Mouse (Mus musculus) intestine, embryonic 16.5 days (tissue): ENCODE results near the gene Neurod2. TPM values are rescaled to one million over a fixed set of nuclear protein-coding genes. Genes with fewer than 3 reads are reported as not detected.

Source experiments
- ATAC-seq: fragments of 200-750 bp; cut with Nextera tagmentation; 2 replicates; pipeline ENCODE4 v1.8.0; 2017; ENCODE audit warnings: moderate TSS enrichment, moderate library complexity
- H3K27ac ChIP-seq: fragments of 300-500 bp; sonication (generic); 2 replicates; pipeline ENCODE4 v1.5.1; 2014; ENCODE audit warnings: mild to moderate bottlenecking, low read length
- H3K27me3 ChIP-seq: fragments of 300-500 bp; sonication (generic); replicated peaks from 2 replicates; pipeline ENCODE4 v1.6.1; 2014; ENCODE audit warnings: low read length, control low read depth, mixed read lengths; ENCODE audit not compliant: control insufficient read depth, insufficient read depth
- H3K36me3 ChIP-seq: fragments of 300-500 bp; sonication (generic); 2 replicates; pipeline ENCODE4 v1.6.1; 2014; ENCODE audit warnings: low read length, control low read depth; ENCODE audit not compliant: control insufficient read depth, insufficient read depth
- H3K4me1 ChIP-seq: fragments of 300-500 bp; sonication (generic); 2 replicates; pipeline ENCODE4 v1.6.1; 2014; ENCODE audit warnings: low read length, control low read depth, mixed read lengths; ENCODE audit not compliant: control insufficient read depth, insufficient read depth
- H3K4me2 ChIP-seq: fragments of 300-500 bp; sonication (generic); 2 replicates; pipeline ENCODE4 v1.6.1; 2014; ENCODE audit warnings: low read depth, low read length, control low read depth
- H3K4me3 ChIP-seq: fragments of 300-500 bp; sonication (generic); 2 replicates; pipeline ENCODE4 v1.5.1; 2014; ENCODE audit warnings: mild to moderate bottlenecking, low read length
- H3K9ac ChIP-seq: fragments of 300-500 bp; sonication (generic); 2 replicates; pipeline ENCODE4 v1.6.1; 2014; ENCODE audit warnings: low read depth, low read length
- H3K9me3 ChIP-seq: fragments of 300-500 bp; sonication (generic); 2 replicates; pipeline ENCODE4 v1.6.1; 2016; ENCODE audit warnings: low read length, control low read depth; ENCODE audit not compliant: control insufficient read depth
- WGBS: fragments of 180-500 bp; shearing (Covaris S2); extraction: QIAGEN DNeasy Blood & Tissue Kit; methylation state at CpG from one replicate; pipeline ENCODE4 v1.1.7; 2014; 5-methylcytosine and 5-hydroxymethylcytosine counted together
- polyA plus RNA-seq: library from polyadenylated mRNA; unstranded; fragments of >200 nt; fragmentation: Nextera tagmentation; extraction: Ambion mirVana; gene quantifications from 2 replicates; pipeline ENCODE4 v1.2.1, GENCODE M21; 2015

The Neurod2 gene
- polyA plus RNA-seq, 1 experiment from 2014 or later, result 0.05 TPM

- no peak overlapping the region for H3K9ac ChIP-seq
- no peaks in the 10 kb centered on the region for H3K27me3 ChIP-seq
- peaks cover 4% of the 10 kb centered on the region for H3K4me1 ChIP-seq
- no peak overlapping the region for H3K4me3 ChIP-seq
- no peaks in the 10 kb centered on the region for H3K36me3 ChIP-seq
- H3K4me2 ChIP-seq, result no peak overlapping the region
- ATAC-seq, result no peak
- H3K27ac ChIP-seq, result no peak overlapping the region
- no peaks in the 10 kb centered on the region for H3K9me3 ChIP-seq
- 79% methylated on average over 7 of the region's 7 CpGs for WGBS
These were observed 38.4 kb upstream of the Neurod2 start for GRCm38 (mm10) chr11:98367863-98368186.

GRCm38 (mm10) chr11:98367171-98367862 lies 37.9 kb upstream of the Neurod2 start:
- ATAC-seq, result no peak
- Histone ChIP-seq H3K9me3 (no peaks in the 10 kb centered on the region), H3K4me1 (peaks cover 4% of the 10 kb centered on the region), H3K27ac (no peak overlapping the region), H3K4me3 (no peak overlapping the region), H3K4me2 (no peak overlapping the region), H3K36me3 (no peaks in the 10 kb centered on the region), H3K9ac (no peak overlapping the region), H3K27me3 (no peaks in the 10 kb centered on the region)
- WGBS, result 80% methylated on average over 10 of the region's 10 CpGs

GRCm38 (mm10) chr11:98366290-98366689 lies 36.8 kb upstream of the Neurod2 start:
- Histone ChIP-seq H3K9me3 (no peaks in the 10 kb centered on the region), H3K4me1 (peaks cover 12% of the 10 kb centered on the region), H3K27ac (no peak overlapping the region), H3K4me3 (no peak overlapping the region), H3K9ac (no peak overlapping the region), H3K4me2 (no peak overlapping the region), H3K27me3 (no peaks in the 10 kb centered on the region), H3K36me3 (no peaks in the 10 kb centered on the region)
- no peak for ATAC-seq
- WGBS, result 73% methylated on average over 10 of the region's 10 CpGs

GRCm38 (mm10) chr11:98364410-98364809 lies 35.0 kb upstream of the Neurod2 start:
- 73% methylated on average over 5 of the region's 5 CpGs for WGBS
- Histone ChIP-seq H3K4me1 (peaks cover 25% of the 10 kb centered on the region), H3K27me3 (no peaks in the 10 kb centered on the region), H3K36me3 (no peaks in the 10 kb centered on the region), H3K27ac (0 out of 2 replicates have a peak overlapping the region, but pooled peaks have one; percentile 15), H3K9ac (no peak overlapping the region), H3K9me3 (no peaks in the 10 kb centered on the region), H3K4me2 (no peak overlapping the region), H3K4me3 (no peak overlapping the region)
- ATAC-seq, result peak; percentile 38; the same call in 1 of the 2 replicates

GRCm38 (mm10) chr11:98363817-98364216 lies 34.4 kb upstream of the Neurod2 start:
- 59% methylated on average over 5 of the region's 5 CpGs for WGBS
- Histone ChIP-seq H3K36me3 (no peaks in the 10 kb centered on the region), H3K27ac (0 out of 2 replicates have a peak overlapping the region, but pooled peaks have one; percentile 15), H3K9me3 (no peaks in the 10 kb centered on the region), H3K4me3 (no peak overlapping the region), H3K4me2 (no peak overlapping the region), H3K27me3 (no peaks in the 10 kb centered on the region), H3K4me1 (peaks cover 31% of the 10 kb centered on the region), H3K9ac (no peak overlapping the region)
- no peak for ATAC-seq

- 0 out of 2 replicates have a peak overlapping the region, but pooled peaks have one; percentile 31 for H3K27ac ChIP-seq
- no peak for ATAC-seq
- H3K4me2 ChIP-seq, result no peak overlapping the region
- no peaks in the 10 kb centered on the region for H3K9me3 ChIP-seq
- H3K9ac ChIP-seq, result peak overlapping the region; percentile 15; the same call in 1 of the 2 replicates
- H3K4me1 ChIP-seq, result peaks cover 48% of the 10 kb centered on the region
- WGBS, result 58% methylated on average over 9 of the region's 9 CpGs
- H3K4me3 ChIP-seq, result no peak overlapping the region
- no peaks in the 10 kb centered on the region for H3K36me3 ChIP-seq
- no peaks in the 10 kb centered on the region for H3K27me3 ChIP-seq
These were observed 31.5 kb upstream of the Neurod2 start for GRCm38 (mm10) chr11:98360866-98361521.

- Histone ChIP-seq H3K4me3 (peak within 1 kb of the TSS; percentile 75), H3K4me1 (peaks cover 57% of the 10 kb centered on the region), H3K9me3 (no peaks in the 10 kb centered on the region), H3K27ac (peak within 1 kb of the TSS; percentile 88), H3K36me3 (no peaks in the 10 kb centered on the region), H3K4me2 (peak within 1 kb of the TSS; percentile 87), H3K9ac (peak within 1 kb of the TSS; percentile 88), H3K27me3 (no peaks in the 10 kb centered on the region; the same call in 1 of the 2 replicates)
- under 1% methylated on average over 60 of the region's 60 CpGs for WGBS
- ATAC-seq, result peak; percentile 85
These were observed 29.0 kb upstream of the Neurod2 start, which contains the start of gene Stard3 for GRCm38 (mm10) chr11:98358161-98359083. Gene Stard3, plus strand, starts transcription at chr11:98358368.

GRCm38 (mm10) chr11:98357396-98358160 lies 28.1 kb upstream of the Neurod2 start:
- peaks cover 57% of the 10 kb centered on the region for H3K4me1 ChIP-seq
- no peaks in the 10 kb centered on the region; the same call in 1 of the 2 replicates for H3K27me3 ChIP-seq
- peak; percentile 29 for ATAC-seq
- H3K36me3 ChIP-seq, result no peaks in the 10 kb centered on the region
- peak overlapping the region; percentile 88 for H3K27ac ChIP-seq
- peak overlapping the region; percentile 87 for H3K4me2 ChIP-seq
- no peaks in the 10 kb centered on the region for H3K9me3 ChIP-seq
- WGBS, result 8% methylated on average over 13 of the region's 13 CpGs
- peak overlapping the region; percentile 75 for H3K4me3 ChIP-seq
- peak overlapping the region; percentile 65 for H3K9ac ChIP-seq
